Mouse (Mus musculus): ENCODE results near the gene Zc4h2.

Zc4h2 gene

DNA sequence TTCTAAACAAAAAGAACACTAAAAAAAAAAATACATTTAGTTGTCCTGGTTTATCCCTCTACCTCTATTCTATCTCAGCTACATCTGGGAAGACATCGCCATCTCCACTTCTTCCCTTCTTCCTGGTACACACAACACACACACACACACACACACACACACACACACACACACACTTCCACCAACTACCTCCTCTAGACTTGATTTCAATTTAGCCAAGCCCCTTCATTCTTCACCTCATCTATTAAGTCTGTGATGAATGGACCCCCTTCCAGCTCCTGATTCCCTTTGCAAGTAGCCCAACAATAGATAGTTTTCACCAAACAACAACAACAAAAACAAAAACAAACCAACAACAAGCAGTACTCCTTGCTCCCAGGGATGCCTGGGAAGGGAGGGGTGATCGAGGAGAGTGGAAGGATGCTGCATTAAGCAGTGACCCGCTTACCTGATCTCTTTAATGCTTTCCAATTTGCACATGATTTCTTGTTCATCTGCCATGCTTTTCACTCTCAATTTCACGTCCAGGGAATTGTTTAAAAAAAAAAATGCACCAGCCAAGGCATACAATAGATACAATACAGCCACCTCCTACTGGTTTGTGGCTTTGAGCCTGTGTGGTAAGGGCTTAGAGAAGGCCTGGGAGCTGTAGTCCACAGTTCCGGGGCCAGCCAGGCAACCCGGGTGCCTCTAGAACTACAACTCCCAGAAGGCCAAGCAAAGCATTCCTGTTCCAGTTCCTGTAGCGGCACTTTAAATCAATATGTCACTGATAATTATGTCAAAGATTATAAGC lies at the start of gene Zc4h2:
Gene Zc4h2, minus strand, starts transcription at position 706 of the 796 bp plus-strand sequence.
- DNase-seq (ENCODE audit: low read depth) = peak; percentile 50

- no peak for DNase-seq (ENCODE audit: low read depth)
These were observed 28.8 kb upstream of the Zc4h2 start for GRCm38 (mm10) chrX:95687119-95687518.

DNA sequence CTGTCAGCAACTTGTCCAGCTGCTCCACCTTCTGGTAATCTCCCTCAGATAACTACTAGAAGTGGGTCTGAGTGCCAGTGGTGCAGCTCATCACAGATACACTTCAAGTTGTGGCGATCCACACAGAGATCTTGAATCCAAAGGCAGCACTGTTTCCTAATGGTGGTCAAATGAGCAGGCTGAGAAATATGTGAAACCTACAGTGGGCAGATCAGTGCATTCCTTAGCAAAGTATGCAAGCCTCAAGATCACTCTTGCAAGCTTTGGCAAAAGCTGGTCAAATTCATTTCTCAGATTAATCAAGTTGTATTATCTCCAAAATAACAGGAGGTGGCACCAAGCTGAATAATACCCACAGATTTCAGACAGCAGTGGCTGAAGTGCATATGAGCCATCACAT lies 23.9 kb upstream of the Zc4h2 start:
- DNase-seq (ENCODE audit: low read depth) = no peak

GRCm38 (mm10) chrX:95658600-95659084 lies 333 bp upstream of the Zc4h2 start:
- DNase-seq (ENCODE audit: low read depth) = no peak

DNA sequence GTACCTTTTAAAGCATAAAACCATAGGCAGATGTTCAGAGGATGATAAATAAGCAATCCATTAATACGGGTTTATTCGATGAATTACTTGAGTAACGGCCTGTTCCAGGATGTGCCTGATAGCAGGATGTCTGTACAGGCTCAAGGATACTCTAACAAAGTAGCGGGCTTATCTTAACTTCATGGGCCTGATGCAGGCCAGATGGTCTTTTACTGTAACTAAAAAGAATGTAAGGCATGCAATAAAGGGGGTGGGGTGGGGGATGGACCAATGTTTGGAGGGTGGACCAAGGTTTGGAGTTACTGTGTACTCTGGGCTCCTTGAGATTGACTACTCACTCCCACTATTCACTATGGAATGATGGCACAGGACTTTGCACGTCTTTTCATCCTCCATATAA lies 57.7 kb downstream of the Zc4h2 start:
- no peak for DNase-seq (ENCODE audit: low read depth)
